Mouse (Mus musculus) monocyte, adult 5-6 weeks (primary cell): ENCODE data around the gene Rp2. TPM values are rescaled to one million over a fixed set of nuclear protein-coding genes. Genes with fewer than 3 reads are reported as not detected.
"Not testable (repeated sequence)": the region's sequence is repeated elsewhere in the genome, so short reads cannot be mapped to it uniquely, and the experiment has no call there.

ENCODE experiments used
- ATAC-seq: fragments of 153-309, 156-312 bp; replicated peaks from 2 replicates; pipeline ENCODE4 v1.8.0; 2017; ENCODE audit warnings: mild to moderate bottlenecking; ENCODE audit not compliant: low TSS enrichment, insufficient number of reproducible peaks, severe bottlenecking, poor library complexity, low FRiP score
- total RNA-seq: library from RNA; stranded (forward); fragments of 200-1000, 200-491, 200-594 nt; gene quantifications from 3 replicates; pipeline ENCODE4 v1.2.3, GENCODE M21; 2017

The Rp2 gene
- 81.6 to 136 TPM (median 123 TPM) in 3 replicates for total RNA-seq

- ATAC-seq: peak; percentile 100
These were observed at the start of gene Rp2 for GRCm38 (mm10) chrX:20364391-20365365. Gene Rp2 (plus strand): TSS chrX:20364481.

- no peak for ATAC-seq
These were observed 31.5 kb upstream of the Rp2 start for GRCm38 (mm10) chrX:20332756-20333155.

GRCm38 (mm10) chrX:20335722-20336121, 28.6 kb upstream of the Rp2 start:
- ATAC-seq: no peak

GRCm38 (mm10) chrX:20344980-20345379, 19.3 kb upstream of the Rp2 start:
- no peak for ATAC-seq

- no peak for ATAC-seq
These were observed 17.9 kb upstream of the Rp2 start for GRCm38 (mm10) chrX:20346355-20346754.

GRCm38 (mm10) chrX:20350241-20350640, 14.0 kb upstream of the Rp2 start:
- not testable (repeated sequence) for ATAC-seq

- peak; percentile 63; the same call in 1 of the 2 replicates for ATAC-seq
These were observed 9.0 kb upstream of the Rp2 start for GRCm38 (mm10) chrX:20355283-20355682.

GRCm38 (mm10) chrX:20356309-20356708, 8.0 kb upstream of the Rp2 start:
- ATAC-seq: no peak

GRCm38 (mm10) chrX:20366036-20366435, 1.8 kb downstream of the Rp2 start:
- no peak for ATAC-seq

GRCm38 (mm10) chrX:20379347-20380014, 15.2 kb downstream of the Rp2 start:
- ATAC-seq: no peak; the same call in 1 of the 2 replicates

GRCm38 (mm10) chrX:20382260-20382659, 18.0 kb downstream of the Rp2 start:
- no peak for ATAC-seq

- ATAC-seq: no peak
These were observed 22.7 kb downstream of the Rp2 start for GRCm38 (mm10) chrX:20387006-20387405.

GRCm38 (mm10) chrX:20391964-20392363, 27.7 kb downstream of the Rp2 start:
- not testable (repeated sequence) for ATAC-seq

- no peak for ATAC-seq
These were observed 28.7 kb downstream of the Rp2 start for GRCm38 (mm10) chrX:20392942-20393341.

GRCm38 (mm10) chrX:20404068-20404467, 39.8 kb downstream of the Rp2 start:
- ATAC-seq: no peak

- no peak for ATAC-seq
These were observed 42.6 kb downstream of the Rp2 start for GRCm38 (mm10) chrX:20406909-20407308.

- ATAC-seq: no peak
These were observed 43.4 kb downstream of the Rp2 start for GRCm38 (mm10) chrX:20407676-20408075.

- no peak for ATAC-seq
These were observed 47.1 kb downstream of the Rp2 start for GRCm38 (mm10) chrX:20411382-20411781.

- no peak for ATAC-seq
These were observed 47.9 kb downstream of the Rp2 start for GRCm38 (mm10) chrX:20412221-20412620.
